Mouse (Mus musculus): ENCODE data around the gene Ccdc87. TPM values are rescaled to one million over a fixed set of nuclear protein-coding genes. Genes with fewer than 3 reads are reported as not detected.
"Not testable (repeated sequence)": the region's sequence is repeated elsewhere in the genome, so short reads cannot be mapped to it uniquely, and the experiment has no call there.

Ccdc87 gene
- polyA plus RNA-seq, 1 experiment from 2014 or later, result 0.19 TPM

- peak overlapping the region; percentile 95; the same call in 1 of the 2 replicates for H3K27ac ChIP-seq
- ATAC-seq (ENCODE audit: low FRiP score), result not testable (repeated sequence)
Measured at GRCm38 (mm10) chr19:4812334-4812949, 26.7 kb upstream of the Ccdc87 start.

GRCm38 (mm10) chr19:4813015-4813414, 26.2 kb upstream of the Ccdc87 start:
- 86% methylated on average over 6 of the region's 6 CpGs for WGBS
- peaks cover 24% of the 10 kb centered on the region for H3K4me1 ChIP-seq
- ATAC-seq (ENCODE audit: low FRiP score), result no peak
- no peaks in the 10 kb centered on the region for H3K27me3 ChIP-seq
- H3K36me3 ChIP-seq (replicated peaks), result no peaks in the 10 kb centered on the region
- no peak overlapping the region for H3K4me3 ChIP-seq (replicated peaks)
- no peak overlapping the region for H3K4me2 ChIP-seq
- H3K27ac ChIP-seq, result no peak overlapping the region
- H3K9me3 ChIP-seq, result peaks cover 2% of the 10 kb centered on the region; the same call in 1 of the 2 replicates
- H3K9ac ChIP-seq, result no peak overlapping the region

More at GRCm38 (mm10) chr19:4812334-4812949, 26.7 kb upstream of the Ccdc87 start:
- H3K4me2 ChIP-seq, result peak overlapping the region; percentile 90
- not testable (repeated sequence) for H3K9me3 ChIP-seq; H3K27me3 ChIP-seq; H3K36me3 ChIP-seq (replicated peaks)
- peak overlapping the region; percentile 82 for H3K4me3 ChIP-seq (replicated peaks)
- peak overlapping the region; percentile 70 for H3K9ac ChIP-seq
- 78% methylated on average over 8 of the region's 8 CpGs for WGBS
- peaks cover 26% of the 10 kb centered on the region for H3K4me1 ChIP-seq

- H3K4me1 ChIP-seq, result 0 out of 2 replicates have a peak, but pooled peaks cover under 1% of the 10 kb centered on the region
- ATAC-seq (ENCODE audit: low FRiP score), result no peak
- no peaks in the 10 kb centered on the region for H3K36me3 ChIP-seq (replicated peaks)
- H3K4me3 ChIP-seq (replicated peaks), result no peak overlapping the region
- no peaks in the 10 kb centered on the region for H3K27me3 ChIP-seq
- no peak overlapping the region for H3K9ac ChIP-seq
- H3K27ac ChIP-seq, result no peak overlapping the region
- H3K9me3 ChIP-seq, result peaks cover 2% of the 10 kb centered on the region; the same call in 1 of the 2 replicates
- WGBS, result 86% methylated on average over 1 of the region's 1 CpGs
- H3K4me2 ChIP-seq, result no peak overlapping the region
Measured at GRCm38 (mm10) chr19:4817182-4817835, 21.9 kb upstream of the Ccdc87 start.

GRCm38 (mm10) chr19:4820678-4821303, 18.4 kb upstream of the Ccdc87 start:
- WGBS, result 87% methylated on average over 5 of the region's 5 CpGs
- no peak for ATAC-seq (ENCODE audit: low FRiP score)
- no peak overlapping the region for H3K4me3 ChIP-seq (replicated peaks)
- no peak overlapping the region for H3K9ac ChIP-seq
- no peak overlapping the region for H3K4me2 ChIP-seq
- peaks cover 16% of the 10 kb centered on the region for H3K36me3 ChIP-seq (replicated peaks)
- H3K9me3 ChIP-seq, result no peaks in the 10 kb centered on the region; the same call in 1 of the 2 replicates
- H3K4me1 ChIP-seq, result no peaks in the 10 kb centered on the region
- H3K27me3 ChIP-seq, result no peaks in the 10 kb centered on the region
- no peak overlapping the region for H3K27ac ChIP-seq

GRCm38 (mm10) chr19:4828444-4829114, 10.6 kb upstream of the Ccdc87 start:
- H3K9me3 ChIP-seq, result no peaks in the 10 kb centered on the region
- 0 out of 2 replicates have a peak, but pooled peaks cover 5% of the 10 kb centered on the region for H3K4me1 ChIP-seq
- WGBS, result 59% methylated on average over 16 of the region's 16 CpGs
- H3K27me3 ChIP-seq, result no peaks in the 10 kb centered on the region
- H3K4me2 ChIP-seq, result no peak overlapping the region
- H3K36me3 ChIP-seq (replicated peaks), result peaks cover 30% of the 10 kb centered on the region
- ATAC-seq (ENCODE audit: low FRiP score), result no peak
- H3K4me3 ChIP-seq (replicated peaks), result no peak overlapping the region
- no peak overlapping the region for H3K27ac ChIP-seq
- no peak overlapping the region for H3K9ac ChIP-seq

- no peaks in the 10 kb centered on the region for H3K9me3 ChIP-seq
- WGBS, result 63% methylated on average over 7 of the region's 7 CpGs
- H3K4me3 ChIP-seq (replicated peaks), result no peak overlapping the region
- no peak overlapping the region for H3K9ac ChIP-seq
- no peaks in the 10 kb centered on the region for H3K27me3 ChIP-seq
- peaks cover 30% of the 10 kb centered on the region for H3K36me3 ChIP-seq (replicated peaks)
- H3K4me1 ChIP-seq, result 0 out of 2 replicates have a peak, but pooled peaks cover 5% of the 10 kb centered on the region
- no peak for ATAC-seq (ENCODE audit: low FRiP score)
- no peak overlapping the region for H3K27ac ChIP-seq
- H3K4me2 ChIP-seq, result no peak overlapping the region
Measured at GRCm38 (mm10) chr19:4829156-4829555, 10.0 kb upstream of the Ccdc87 start.

GRCm38 (mm10) chr19:4833977-4834376, 5.2 kb upstream of the Ccdc87 start:
- ATAC-seq (ENCODE audit: low FRiP score), result no peak
- Histone ChIP-seq H3K36me3 (replicated peaks) (peaks cover 9% of the 10 kb centered on the region), H3K4me3 (replicated peaks) (no peak overlapping the region), H3K27ac (no peak overlapping the region), H3K4me1 (peaks cover 16% of the 10 kb centered on the region), H3K9me3 (no peaks in the 10 kb centered on the region), H3K4me2 (no peak overlapping the region), H3K27me3 (no peaks in the 10 kb centered on the region), H3K9ac (no peak overlapping the region)
- WGBS, result 91% methylated on average over 8 of the region's 8 CpGs

DNA sequence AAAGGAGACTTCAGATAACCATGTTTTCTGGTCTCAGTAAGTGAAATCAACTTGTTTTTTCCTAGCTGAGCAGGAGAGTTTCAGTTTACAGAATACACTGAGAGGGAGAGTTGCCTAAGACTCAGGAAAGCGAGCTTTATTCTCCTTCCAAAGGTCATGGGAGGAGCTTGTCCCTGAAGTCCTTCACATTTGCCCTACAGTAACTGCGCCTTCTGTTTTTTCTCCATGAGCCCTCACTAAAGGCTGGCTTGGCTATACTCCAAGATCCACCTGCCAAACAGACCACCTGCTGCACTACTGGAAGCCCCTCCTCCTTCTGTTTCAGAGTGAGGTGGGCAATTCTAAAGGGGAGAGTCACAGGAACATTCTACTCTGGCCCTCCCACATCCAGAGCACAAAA, 3.1 kb upstream of the Ccdc87 start:
- Histone ChIP-seq H3K27ac (no peak overlapping the region), H3K27me3 (peaks cover 16% of the 10 kb centered on the region), H3K9ac (no peak overlapping the region), H3K4me1 (peaks cover 22% of the 10 kb centered on the region), H3K4me3 (replicated peaks) (no peak overlapping the region), H3K36me3 (replicated peaks) (peaks cover 6% of the 10 kb centered on the region; the same call in 1 of the 2 replicates), H3K4me2 (no peak overlapping the region), H3K9me3 (no peaks in the 10 kb centered on the region)
- 75% methylated on average over 2 of the region's 2 CpGs for WGBS
- no peak for ATAC-seq (ENCODE audit: low FRiP score)

DNA sequence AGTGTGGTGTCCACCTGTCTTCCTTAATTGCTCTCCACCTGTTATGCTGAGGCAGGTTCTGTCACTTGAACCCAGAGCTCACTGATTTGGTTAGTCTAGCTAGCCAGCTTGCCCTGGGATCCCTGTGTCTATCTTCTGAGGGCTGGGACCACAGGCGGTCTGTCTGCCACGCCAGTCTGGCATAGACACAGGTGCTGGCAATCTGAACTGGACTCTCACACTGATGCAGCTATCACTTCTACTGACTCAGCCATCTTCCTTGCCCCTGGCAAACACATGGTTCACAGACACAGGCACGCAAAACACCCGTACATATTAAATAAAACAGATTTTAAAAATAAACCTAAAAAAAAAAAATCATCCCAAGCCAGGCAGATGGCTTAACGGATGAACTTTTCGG, 2.1 kb upstream of the Ccdc87 start:
- H3K4me1 ChIP-seq, result peaks cover 22% of the 10 kb centered on the region
- H3K36me3 ChIP-seq (replicated peaks), result peaks cover 6% of the 10 kb centered on the region; the same call in 1 of the 2 replicates
- ATAC-seq (ENCODE audit: low FRiP score), result no peak
- H3K9me3 ChIP-seq, result no peaks in the 10 kb centered on the region
- H3K4me2 ChIP-seq, result no peak overlapping the region
- peaks cover 25% of the 10 kb centered on the region for H3K27me3 ChIP-seq
- no peak overlapping the region for H3K27ac ChIP-seq
- H3K9ac ChIP-seq, result no peak overlapping the region
- 93% methylated on average over 6 of the region's 6 CpGs for WGBS
- H3K4me3 ChIP-seq (replicated peaks), result no peak overlapping the region

GRCm38 (mm10) chr19:4838526-4839140, 533 bp upstream of the Ccdc87 start:
- 36% methylated on average over 10 of the region's 10 CpGs for WGBS
- Histone ChIP-seq H3K4me3 (replicated peaks) (peak overlapping the region; percentile 60), H3K4me1 (peaks cover 18% of the 10 kb centered on the region), H3K27me3 (peaks cover 36% of the 10 kb centered on the region), H3K4me2 (peak overlapping the region; percentile 82), H3K36me3 (replicated peaks) (no peaks in the 10 kb centered on the region), H3K9me3 (no peaks in the 10 kb centered on the region), H3K9ac (peak overlapping the region; percentile 69), H3K27ac (no peak overlapping the region)
- ATAC-seq (ENCODE audit: low FRiP score), result no peak; the same call in 1 of the 2 replicates

DNA sequence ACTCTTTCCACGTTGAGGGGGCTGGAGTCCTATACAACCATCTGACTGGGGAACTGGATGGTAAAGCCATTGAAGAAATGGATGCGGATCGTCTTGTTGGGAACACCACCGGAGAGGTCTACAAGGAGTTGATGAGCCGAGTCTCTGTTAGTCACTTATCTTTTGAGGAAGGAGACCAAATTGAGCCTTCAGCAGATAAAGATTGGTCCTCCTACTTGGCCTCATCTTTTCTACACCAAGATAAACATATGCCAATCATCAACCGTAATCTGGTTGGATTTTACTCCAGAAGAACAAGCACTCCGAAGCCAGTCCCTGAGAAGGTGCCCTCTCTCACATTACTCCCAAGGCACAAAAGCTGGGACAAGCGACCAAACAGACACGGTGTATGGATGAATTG, 1.7 kb downstream of the Ccdc87 start:
- ATAC-seq (ENCODE audit: low FRiP score), result no peak
- 87% methylated on average over 9 of the region's 9 CpGs for WGBS
- H3K9me3 ChIP-seq, result no peaks in the 10 kb centered on the region
- H3K4me3 ChIP-seq (replicated peaks), result no peak overlapping the region
- peaks cover 18% of the 10 kb centered on the region for H3K4me1 ChIP-seq
- H3K4me2 ChIP-seq, result no peak overlapping the region
- H3K36me3 ChIP-seq (replicated peaks), result no peaks in the 10 kb centered on the region
- no peak overlapping the region for H3K27ac ChIP-seq
- no peak overlapping the region for H3K9ac ChIP-seq
- peaks cover 36% of the 10 kb centered on the region for H3K27me3 ChIP-seq

GRCm38 (mm10) chr19:4842611-4843010, 3.4 kb downstream of the Ccdc87 start:
- Histone ChIP-seq H3K4me3 (replicated peaks) (no peak overlapping the region), H3K4me1 (peaks cover 18% of the 10 kb centered on the region), H3K9ac (no peak overlapping the region), H3K27ac (no peak overlapping the region), H3K4me2 (no peak overlapping the region), H3K36me3 (replicated peaks) (no peaks in the 10 kb centered on the region), H3K27me3 (peaks cover 36% of the 10 kb centered on the region), H3K9me3 (no peaks in the 10 kb centered on the region)
- ATAC-seq (ENCODE audit: low FRiP score), result no peak
- 70% methylated on average over 2 of the region's 2 CpGs for WGBS
